Mouse (Mus musculus): ENCODE results near the gene B4galnt2.

The B4galnt2 gene

GRCm38 (mm10) chr11:95838999-95839868 lies 75.5 kb downstream of the B4galnt2 start:
- DNase-seq, result no peak

DNA sequence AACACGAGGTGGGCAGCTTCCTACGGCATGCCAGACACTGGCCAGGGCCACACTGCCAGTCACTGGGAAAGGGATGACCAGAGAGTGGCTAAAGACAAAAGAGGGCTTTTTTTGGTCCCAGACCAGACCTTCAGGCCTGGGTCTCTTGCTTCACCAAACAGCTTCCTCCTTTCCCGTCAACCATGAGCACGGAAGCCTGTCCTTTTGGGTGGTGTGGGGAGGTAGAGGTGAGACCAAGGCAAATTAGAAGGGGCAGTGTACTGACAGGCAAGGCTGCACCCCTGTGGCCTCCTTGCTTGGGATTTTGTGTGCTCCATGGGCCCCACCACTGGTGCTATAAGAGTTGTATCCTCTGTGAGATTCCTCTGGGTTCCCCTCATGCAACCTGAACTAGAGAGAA lies 76.1 kb downstream of the B4galnt2 start:
- no peak for DNase-seq

GRCm38 (mm10) chr11:95837059-95837458 lies 77.6 kb downstream of the B4galnt2 start, which contains the start of gene Gngt2:
Gene Gngt2, plus strand, starts transcription at chr11:95837216.
- peak; percentile 47 for DNase-seq

DNA sequence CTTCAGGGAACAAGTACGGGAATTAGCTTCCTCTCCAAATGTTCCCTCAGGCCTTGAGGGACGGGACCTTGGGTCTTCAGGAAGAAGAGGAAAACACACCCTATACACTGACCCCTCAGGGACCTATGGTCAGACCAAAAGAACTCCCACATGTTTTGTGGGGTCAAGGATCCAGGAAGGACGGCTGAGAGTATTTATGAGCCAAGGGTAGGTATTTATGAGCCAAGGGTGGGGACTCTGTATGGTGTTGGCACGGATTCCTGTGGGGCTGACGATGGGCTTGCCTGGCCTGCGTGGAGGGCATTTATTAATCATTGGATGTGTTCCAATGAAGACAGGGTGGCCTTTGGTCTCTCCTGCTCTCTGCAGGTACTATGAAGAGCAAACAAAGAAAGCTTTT lies 78.3 kb downstream of the B4galnt2 start:
- DNase-seq, result no peak

DNA sequence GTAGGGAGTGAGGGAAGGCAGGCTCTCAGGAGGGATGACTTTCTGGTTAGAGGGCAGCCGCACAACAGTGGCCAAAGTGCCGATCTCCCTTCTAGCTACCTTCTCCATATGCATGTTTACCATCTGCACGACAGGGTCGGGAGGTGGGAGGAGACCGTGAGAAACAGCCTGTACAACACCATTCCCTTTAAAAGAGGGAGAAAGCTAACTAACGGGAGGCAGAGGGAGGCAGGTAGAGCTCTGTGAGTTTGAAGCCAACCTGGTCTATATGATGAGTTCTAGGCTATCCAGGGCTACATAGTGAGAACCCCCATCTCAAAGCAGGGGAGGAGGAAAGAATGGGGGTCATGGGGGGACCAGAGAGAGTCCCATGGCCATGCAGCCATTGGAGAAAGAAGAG lies 78.9 kb downstream of the B4galnt2 start:
- no peak for DNase-seq

DNA sequence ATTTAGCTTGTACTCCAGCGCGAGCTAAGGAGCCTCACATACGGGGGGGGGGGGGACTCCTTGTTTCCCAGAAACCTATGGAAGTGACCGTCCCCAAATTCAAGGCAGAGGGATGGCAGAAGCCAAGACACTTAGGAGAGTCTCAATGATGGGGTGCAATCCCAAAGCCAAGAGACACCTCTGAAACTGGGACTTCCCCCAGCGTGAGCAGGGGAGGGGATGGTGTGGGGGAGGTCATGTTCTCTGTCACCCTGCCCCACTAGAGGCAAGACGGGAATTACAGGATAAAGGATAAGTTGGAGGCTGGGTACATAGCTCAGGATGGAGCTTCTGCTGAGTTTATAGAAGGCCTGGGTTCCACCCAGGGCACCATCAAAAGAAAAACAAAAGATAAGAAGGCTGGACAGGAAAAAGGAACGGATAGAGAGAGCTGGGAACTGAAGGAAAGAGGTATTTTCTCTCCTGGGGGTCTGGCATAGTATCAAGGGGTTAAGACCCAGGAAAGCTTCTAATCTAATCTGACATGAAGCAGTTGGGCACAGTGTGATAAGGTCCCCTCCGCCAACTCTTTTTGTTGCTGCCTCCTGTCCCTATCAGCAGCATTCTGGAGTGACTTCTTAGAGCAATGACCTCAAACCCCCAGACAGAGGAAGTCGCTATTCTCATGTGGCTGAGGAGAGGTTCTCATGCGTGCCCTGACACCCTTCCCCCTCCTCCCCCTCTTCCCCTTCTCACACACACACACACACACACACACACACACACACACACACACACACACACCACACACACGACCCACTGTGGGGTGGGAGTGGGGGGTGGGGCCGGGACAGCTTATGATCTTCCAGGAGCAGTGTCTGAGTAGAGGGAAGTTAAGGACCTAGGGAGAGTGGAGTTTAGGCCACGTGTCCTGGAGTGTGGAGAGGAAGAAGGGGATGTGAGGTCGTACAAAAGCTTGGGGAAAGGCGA lies 79.7 kb downstream of the B4galnt2 start:
- DNase-seq, result no peak

GRCm38 (mm10) chr11:95834143-95834667 lies 80.5 kb downstream of the B4galnt2 start:
- peak; percentile 25 for DNase-seq

DNA sequence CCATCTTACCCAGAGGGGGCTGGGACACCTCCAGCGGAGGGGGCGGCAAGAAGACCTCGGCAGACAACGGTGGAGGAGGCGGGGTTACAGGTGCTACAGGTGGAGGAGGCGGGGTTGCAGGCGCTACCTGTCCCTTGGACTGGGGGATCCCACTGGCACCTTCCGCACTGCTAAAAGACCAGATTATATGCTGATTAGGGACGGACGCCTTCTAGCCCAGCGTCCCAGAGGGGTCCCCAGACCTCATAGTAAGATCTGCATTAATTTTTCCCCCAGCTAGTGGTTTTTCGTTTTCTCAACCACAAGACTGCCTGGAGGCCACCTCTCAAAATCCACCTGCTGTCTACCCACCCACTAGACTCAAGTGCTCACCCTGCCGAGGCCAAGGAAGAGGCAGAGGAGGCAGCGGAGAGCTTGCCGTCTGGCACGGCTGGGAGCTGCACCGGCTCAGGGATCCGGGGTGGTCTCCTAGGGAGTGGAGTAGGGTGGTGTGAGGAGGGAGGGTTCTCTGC lies 81.0 kb downstream of the B4galnt2 start:
- peak; percentile 16 for DNase-seq

DNA sequence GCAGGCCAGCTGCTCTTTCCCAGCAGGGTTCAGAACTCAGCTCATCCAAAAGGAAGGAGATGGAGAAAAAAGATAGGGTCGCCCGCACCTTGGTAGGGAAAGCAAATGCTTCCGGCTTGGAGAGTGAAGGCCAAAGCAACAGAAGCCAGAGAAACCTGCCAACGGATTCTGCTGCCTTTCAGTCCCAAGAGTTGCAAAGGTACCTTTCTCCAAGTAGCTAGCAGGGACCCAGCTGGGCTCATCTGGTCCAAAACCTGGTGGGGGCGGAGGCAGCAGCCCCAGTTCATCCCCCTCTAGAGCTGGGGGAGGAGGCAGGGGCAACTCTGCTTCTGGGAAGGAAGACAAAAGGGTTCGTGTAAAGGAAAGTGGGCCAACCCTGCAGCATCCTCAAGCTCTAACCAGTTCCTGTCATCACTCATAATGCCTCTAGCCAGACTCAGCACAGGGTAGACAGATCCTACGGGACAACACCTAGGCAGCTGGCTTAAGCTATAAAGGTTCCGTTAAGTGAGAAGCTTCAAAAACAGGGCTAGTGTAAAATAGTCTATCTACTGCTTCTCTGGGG lies 81.6 kb downstream of the B4galnt2 start:
- no peak for DNase-seq

- DNase-seq, result no peak
These were observed 82.3 kb downstream of the B4galnt2 start for GRCm38 (mm10) chr11:95832129-95833005.

GRCm38 (mm10) chr11:95831641-95832040 lies 83.0 kb downstream of the B4galnt2 start:
- DNase-seq, result no peak

- DNase-seq, result no peak
These were observed 83.4 kb downstream of the B4galnt2 start for GRCm38 (mm10) chr11:95831276-95831619.

DNA sequence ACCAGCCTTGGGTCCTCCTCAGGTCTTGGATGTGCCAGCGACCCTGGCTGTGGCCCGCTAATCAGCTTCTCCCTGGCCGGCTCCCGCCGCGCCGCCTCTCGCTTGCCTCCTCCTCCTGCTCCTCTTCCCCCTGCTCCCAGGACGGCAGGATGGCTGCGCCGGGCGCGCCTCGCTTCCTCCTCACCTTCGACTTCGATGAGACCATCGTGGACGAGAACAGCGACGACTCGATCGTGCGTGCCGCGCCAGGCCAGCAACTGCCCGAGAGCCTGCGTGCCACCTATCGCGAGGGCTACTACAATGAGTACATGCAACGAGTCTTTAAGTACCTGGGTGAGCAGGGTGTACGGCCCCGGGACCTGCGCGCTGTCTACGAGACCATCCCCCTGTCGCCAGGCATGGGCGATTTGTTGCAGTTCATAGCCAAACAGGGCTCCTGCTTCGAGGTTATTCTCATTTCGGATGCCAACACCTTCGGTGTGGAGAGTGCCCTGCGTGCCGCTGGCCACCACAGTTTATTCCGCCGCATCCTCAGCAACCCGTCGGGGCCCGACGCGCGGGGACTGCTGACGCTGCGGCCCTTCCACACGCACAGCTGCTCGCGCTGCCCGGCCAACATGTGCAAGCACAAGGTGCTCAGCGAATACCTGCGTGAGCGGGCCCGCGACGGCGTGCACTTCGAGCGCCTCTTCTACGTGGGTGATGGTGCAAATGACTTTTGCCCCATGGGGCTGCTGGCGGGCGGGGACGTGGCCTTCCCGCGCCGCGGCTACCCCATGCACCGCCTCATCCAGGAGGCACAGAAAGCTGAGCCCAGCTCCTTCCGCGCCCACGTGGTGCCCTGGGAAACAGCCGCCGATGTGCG lies 84.0 kb downstream of the B4galnt2 start:
- no peak for DNase-seq

DNA sequence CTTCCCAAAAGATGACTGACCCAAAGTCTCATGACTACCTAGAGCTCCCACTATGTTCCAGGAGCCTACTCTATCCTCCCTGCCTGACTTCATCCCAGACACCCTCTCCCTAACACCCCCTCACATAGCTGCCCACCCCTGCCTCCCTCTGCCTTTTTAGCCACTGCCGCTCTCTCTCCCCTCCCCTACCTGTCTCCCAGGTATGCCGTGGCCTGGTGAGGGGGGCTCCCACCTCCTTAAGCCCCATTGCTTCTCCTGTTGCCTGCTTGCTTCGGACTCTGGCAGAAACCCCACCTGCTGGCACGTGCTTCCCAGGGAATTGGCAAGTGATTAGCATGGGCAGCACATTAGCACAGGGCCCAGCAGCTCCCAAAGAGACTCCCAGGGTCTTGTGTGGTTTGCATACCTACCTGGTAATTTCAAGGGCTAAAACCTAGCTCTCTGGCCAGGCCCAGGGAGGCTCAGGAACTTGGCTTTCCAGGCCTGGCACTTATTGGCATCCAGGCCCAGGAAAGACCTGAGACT lies 85.1 kb downstream of the B4galnt2 start:
- no peak for DNase-seq

- DNase-seq, result no peak
These were observed 86.3 kb downstream of the B4galnt2 start for GRCm38 (mm10) chr11:95828181-95828964.

DNA sequence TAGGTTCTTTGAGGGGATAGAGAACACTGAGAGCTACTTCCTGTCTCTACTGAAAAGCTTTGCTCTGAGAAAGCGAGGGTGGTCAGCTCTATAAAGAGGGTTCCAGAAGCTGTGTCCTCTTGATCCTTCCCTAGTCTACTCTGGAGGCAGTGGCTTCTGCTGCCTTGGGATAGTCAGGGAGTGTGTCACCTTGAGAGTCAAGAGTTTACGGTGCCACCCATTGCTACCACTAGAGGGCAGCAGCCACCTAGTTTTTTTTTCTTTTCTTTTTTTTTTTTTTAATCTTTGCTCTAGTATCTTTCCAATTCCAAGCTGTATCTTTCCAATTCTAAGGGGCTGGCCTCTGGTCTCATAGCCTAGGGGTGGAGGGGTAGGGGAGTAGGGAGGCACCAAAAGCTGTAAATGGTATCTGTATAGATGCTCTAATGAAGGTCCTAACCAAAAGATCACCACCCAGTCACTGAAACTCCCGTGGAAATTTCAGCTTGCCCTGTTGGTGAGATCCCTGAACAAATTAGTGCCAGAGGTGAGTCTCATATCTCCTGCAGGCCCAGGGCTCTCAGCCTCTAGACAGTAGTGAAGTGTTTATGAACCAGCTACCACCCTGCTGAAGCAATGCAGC lies 87.1 kb downstream of the B4galnt2 start:
- DNase-seq, result peak; percentile 54

DNA sequence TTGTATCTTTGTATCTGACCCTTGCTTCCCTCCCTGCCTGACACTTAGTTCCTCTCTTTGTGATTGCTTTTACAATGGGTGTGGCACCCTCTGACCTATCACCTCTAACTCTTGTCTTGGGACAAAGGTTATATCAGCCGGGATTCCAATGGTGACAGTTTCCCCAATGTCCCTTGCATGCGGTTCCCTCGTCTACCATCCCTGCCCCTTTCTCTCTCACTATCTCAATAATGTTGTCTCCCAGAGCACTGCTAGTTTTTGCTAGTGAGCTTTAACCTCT lies 87.6 kb downstream of the B4galnt2 start:
- DNase-seq, result no peak

GRCm38 (mm10) chr11:95826317-95827167 lies 88.1 kb downstream of the B4galnt2 start:
- DNase-seq, result no peak

Measured in cerebellum, adult 11-12 months (tissue).